Mouse (Mus musculus): Measurements from ENCODE around the gene Eml4. TPM values are rescaled to one million over a fixed set of nuclear protein-coding genes. Genes with fewer than 3 reads are reported as not detected.

The Eml4 gene
- total and polyA plus RNA-seq, 2 experiments from 2014 or later: 20.1 to 56.1 TPM

DNA sequence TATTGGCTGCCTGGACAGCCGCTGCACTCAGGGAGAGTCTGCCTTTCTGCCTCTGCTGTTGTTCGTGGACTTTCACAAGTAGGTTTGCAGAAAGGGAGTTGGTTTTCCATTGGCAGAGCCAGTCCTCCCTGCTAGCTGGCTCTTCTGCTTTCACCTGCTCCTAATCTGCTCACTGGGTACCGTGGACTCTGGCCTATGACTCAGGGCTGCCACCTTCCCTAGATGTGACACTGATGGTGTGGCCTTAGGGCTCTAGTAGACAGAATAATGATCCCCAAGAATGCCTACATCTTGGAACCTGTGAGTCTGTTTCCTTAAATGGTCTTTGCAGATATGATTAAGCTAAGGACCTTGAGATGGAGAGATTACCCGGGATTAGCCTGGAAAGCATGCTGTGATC lies 42.3 kb upstream of the Eml4 start:
- ATAC-seq (ENCODE audit: low FRiP score) (no peak), DNase-seq (ENCODE audit: low spot score) (no peak)
- Histone ChIP-seq H3K4me2 (ENCODE audit: low read depth, low read length, poor library complexity, severe bottlenecking) (no peak overlapping the region), H3K27ac (ENCODE audit: low read depth, low read length) (no peak overlapping the region), H3K4me1 (ENCODE audit: insufficient read depth, low read length) (peaks cover 6% of the 10 kb centered on the region; the same call in 1 of the 2 replicates), H3K4me3 (ENCODE audit: low read depth, low read length) (no peak overlapping the region), H3K36me3 (ENCODE audit: insufficient read depth, low read length) (no peaks in the 10 kb centered on the region), H3K27me3 (ENCODE audit: insufficient read depth, low read length) (no peaks in the 10 kb centered on the region), H3K9me3 (ENCODE audit: low read length) (no peaks in the 10 kb centered on the region), H3K9ac (replicated peaks; ENCODE audit: low read length, poor library complexity, severe bottlenecking) (no peak overlapping the region)
- 58% methylated on average over 4 of the region's 4 CpGs for WGBS
- TF ChIP-seq CTCF (IDR thresholded peaks at IDR 0.05): no peak

DNA sequence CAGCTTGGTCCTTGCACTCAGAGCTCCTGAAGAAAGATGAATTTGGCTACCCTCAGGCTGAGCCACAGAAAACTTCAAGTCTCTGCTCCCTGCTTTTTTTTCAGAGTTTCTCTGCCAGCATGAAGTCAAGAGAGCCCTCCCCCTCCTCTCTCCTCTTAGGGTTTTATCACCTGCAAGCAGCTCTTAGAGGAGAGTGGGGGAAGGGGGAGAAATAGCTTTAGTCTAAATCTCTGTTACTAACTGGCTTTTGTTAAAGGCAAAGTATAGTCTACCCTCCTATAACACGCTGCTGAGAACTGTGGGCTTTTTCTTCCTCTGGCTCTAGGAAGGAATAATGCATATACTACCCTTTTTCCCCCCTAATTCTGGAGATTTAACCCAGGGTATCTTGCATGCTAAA lies 41.5 kb upstream of the Eml4 start:
- WGBS: 6% methylated on average over 1 of the region's 1 CpGs
- no peak overlapping the region for H3K4me2 ChIP-seq (ENCODE audit: low read depth, low read length, poor library complexity, severe bottlenecking)
- no peaks in the 10 kb centered on the region for H3K36me3 ChIP-seq (ENCODE audit: insufficient read depth, low read length)
- no peak overlapping the region for H3K4me3 ChIP-seq (ENCODE audit: low read depth, low read length)
- H3K4me1 ChIP-seq (ENCODE audit: insufficient read depth, low read length): peaks cover 6% of the 10 kb centered on the region; the same call in 1 of the 2 replicates
- H3K27me3 ChIP-seq (ENCODE audit: insufficient read depth, low read length): no peaks in the 10 kb centered on the region
- H3K27ac ChIP-seq (ENCODE audit: low read depth, low read length): no peak overlapping the region
- ATAC-seq (ENCODE audit: low FRiP score) (no peak), DNase-seq (ENCODE audit: low spot score) (no peak)
- TF ChIP-seq CTCF (IDR thresholded peaks at IDR 0.05): no peak
- no peaks in the 10 kb centered on the region for H3K9me3 ChIP-seq (ENCODE audit: low read length)
- H3K9ac ChIP-seq (replicated peaks; ENCODE audit: low read length, poor library complexity, severe bottlenecking): no peak overlapping the region

DNA sequence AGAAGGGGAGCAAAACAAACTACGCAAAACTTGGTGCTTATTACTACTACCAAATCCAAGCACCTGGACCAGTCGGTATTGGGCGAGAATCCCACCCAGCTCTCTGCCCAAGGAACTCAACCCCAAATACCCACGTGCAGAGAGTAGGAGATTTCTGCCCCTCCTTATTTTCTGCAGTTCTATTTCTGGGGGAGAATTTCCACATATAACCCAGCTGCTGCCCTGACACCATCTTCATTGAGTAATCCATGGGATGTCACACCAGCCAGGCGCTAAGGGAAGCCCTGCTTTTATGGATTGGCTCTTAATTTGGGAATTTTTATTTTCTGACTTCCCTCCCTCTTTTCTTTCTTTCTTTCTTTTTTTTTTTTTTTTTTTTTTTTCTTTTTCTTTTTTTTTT lies 38.9 kb upstream of the Eml4 start:
- Histone ChIP-seq H3K27me3 (ENCODE audit: insufficient read depth, low read length) (no peaks in the 10 kb centered on the region), H3K9ac (replicated peaks; ENCODE audit: low read length, poor library complexity, severe bottlenecking) (no peak overlapping the region), H3K9me3 (ENCODE audit: low read length) (no peaks in the 10 kb centered on the region), H3K27ac (ENCODE audit: low read depth, low read length) (no peak overlapping the region), H3K4me1 (ENCODE audit: insufficient read depth, low read length) (peaks cover 6% of the 10 kb centered on the region; the same call in 1 of the 2 replicates), H3K4me2 (ENCODE audit: low read depth, low read length, poor library complexity, severe bottlenecking) (no peak overlapping the region), H3K36me3 (ENCODE audit: insufficient read depth, low read length) (no peaks in the 10 kb centered on the region), H3K4me3 (ENCODE audit: low read depth, low read length) (no peak overlapping the region)
- no peak for DNase-seq (ENCODE audit: low spot score)
- no peak for ATAC-seq (ENCODE audit: low FRiP score)
- 69% methylated on average over 5 of the region's 5 CpGs for whole genome bisulfite sequencing
- TF ChIP-seq CTCF (IDR thresholded peaks at IDR 0.05): no peak

DNA sequence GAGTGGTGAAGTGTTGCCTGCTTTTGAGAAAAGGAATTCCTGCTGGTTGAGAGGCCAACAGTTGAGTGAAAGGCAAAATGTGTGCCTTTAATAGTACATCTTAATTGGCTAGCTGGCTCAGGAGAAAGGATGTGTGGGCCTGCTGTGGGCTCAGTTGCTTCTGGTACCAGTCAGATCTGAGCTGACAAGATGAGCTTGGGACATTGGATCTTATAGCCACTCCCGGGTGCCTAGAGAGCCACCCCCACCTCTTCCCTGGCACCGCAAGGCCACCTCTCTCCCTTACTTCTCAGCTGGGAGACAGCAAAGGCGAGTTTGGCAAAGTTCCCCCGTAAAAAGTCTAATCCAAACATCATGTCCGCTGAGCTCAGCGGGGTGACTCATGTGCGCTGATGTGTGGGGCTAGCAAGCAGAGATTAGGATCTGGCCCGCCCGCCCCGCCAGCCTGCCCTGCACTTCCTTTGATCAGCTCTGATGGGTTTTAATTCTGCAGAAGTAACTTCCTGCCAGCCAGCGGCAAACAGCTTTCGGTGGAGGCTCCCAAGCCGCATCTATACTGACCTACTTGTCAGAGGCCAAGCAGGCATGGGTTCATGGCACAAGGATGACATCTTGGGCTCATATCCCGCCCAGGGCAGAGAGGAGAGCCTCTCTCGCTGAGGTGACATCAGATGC lies 38.4 kb upstream of the Eml4 start:
- Histone ChIP-seq H3K4me3 (ENCODE audit: low read depth, low read length) (no peak overlapping the region), H3K36me3 (ENCODE audit: insufficient read depth, low read length) (no peaks in the 10 kb centered on the region), H3K4me2 (ENCODE audit: low read depth, low read length, poor library complexity, severe bottlenecking) (no peak overlapping the region), H3K9ac (replicated peaks; ENCODE audit: low read length, poor library complexity, severe bottlenecking) (no peak overlapping the region), H3K4me1 (ENCODE audit: insufficient read depth, low read length) (peaks cover 6% of the 10 kb centered on the region; the same call in 1 of the 2 replicates), H3K27me3 (ENCODE audit: insufficient read depth, low read length) (no peaks in the 10 kb centered on the region), H3K27ac (ENCODE audit: low read depth, low read length) (no peak overlapping the region), H3K9me3 (ENCODE audit: low read length) (no peaks in the 10 kb centered on the region)
- 7% methylated on average over 15 of the region's 15 CpGs for WGBS
- ATAC-seq (ENCODE audit: low FRiP score) (no peak), DNase-seq (ENCODE audit: low spot score) (peak; percentile 35)
- no peak for TF ChIP-seq CTCF (IDR thresholded peaks at IDR 0.05)

DNA sequence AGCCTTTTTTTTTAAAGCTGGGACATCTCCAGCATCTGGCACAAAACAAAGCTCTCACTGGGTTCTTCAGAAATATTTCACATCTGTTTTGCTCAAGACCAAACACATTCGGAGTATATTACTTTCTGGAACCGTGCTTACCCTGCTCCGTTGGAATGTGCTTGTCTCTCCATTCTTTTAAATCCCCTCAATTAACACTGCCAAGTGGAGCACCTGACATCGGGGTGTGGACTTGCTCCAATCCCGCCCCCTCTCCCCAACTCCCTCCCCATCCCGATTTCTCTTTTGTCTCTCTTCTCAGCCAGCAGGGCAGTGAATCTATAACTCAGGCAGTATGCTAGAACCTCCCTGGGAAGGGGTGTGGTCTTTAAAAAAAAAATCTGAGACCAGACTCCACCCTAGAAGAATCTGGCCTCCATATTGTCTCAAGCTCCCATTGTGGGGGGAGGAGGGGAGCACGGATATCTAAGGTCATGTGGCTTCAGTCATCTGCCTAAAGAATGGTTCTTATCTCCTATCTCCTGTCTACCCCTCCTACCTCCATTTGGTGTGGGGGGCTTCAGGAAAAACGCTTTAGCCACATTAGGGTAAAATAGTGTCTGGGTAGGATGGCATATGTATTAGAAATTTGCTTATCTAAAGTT lies 37.6 kb upstream of the Eml4 start:
- DNase-seq (ENCODE audit: low spot score) (no peak), ATAC-seq (ENCODE audit: low FRiP score) (no peak)
- peaks cover 6% of the 10 kb centered on the region; the same call in 1 of the 2 replicates for H3K4me1 ChIP-seq (ENCODE audit: insufficient read depth, low read length)

DNA sequence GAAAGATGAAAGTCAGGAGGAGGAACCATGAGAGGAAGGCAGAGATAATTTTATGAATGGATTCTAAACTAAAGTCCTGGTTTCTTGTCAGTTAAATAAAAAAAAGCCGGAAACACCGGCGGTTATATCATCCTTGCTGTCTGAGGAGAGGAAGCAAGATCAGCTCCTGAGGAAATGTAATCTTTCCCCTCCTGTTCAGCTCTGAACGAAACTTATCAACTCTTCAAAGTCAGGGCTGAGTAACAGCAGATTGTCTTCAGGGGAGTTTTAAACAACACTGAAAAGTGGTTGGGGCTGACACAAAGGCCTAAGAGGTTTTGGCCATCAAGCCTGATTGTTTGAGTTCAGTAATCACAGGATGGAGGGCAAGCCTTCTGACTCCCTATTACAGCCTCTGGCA lies 35.3 kb upstream of the Eml4 start:
- no peak for ATAC-seq (ENCODE audit: low FRiP score)
- H3K4me2 ChIP-seq (ENCODE audit: low read depth, low read length, poor library complexity, severe bottlenecking): no peak overlapping the region
- H3K9ac ChIP-seq (replicated peaks; ENCODE audit: low read length, poor library complexity, severe bottlenecking): no peak overlapping the region
- H3K27ac ChIP-seq (ENCODE audit: low read depth, low read length): no peak overlapping the region
- no peak overlapping the region for H3K4me3 ChIP-seq (ENCODE audit: low read depth, low read length)
- 53% methylated on average over 4 of the region's 4 CpGs for WGBS
- no peak for TF ChIP-seq CTCF (IDR thresholded peaks at IDR 0.05)
- no peaks in the 10 kb centered on the region for H3K36me3 ChIP-seq (ENCODE audit: insufficient read depth, low read length)
- H3K27me3 ChIP-seq (ENCODE audit: insufficient read depth, low read length): no peaks in the 10 kb centered on the region
- no peak for DNase-seq (ENCODE audit: low spot score)
- H3K9me3 ChIP-seq (ENCODE audit: low read length): no peaks in the 10 kb centered on the region
- no peaks in the 10 kb centered on the region for H3K4me1 ChIP-seq (ENCODE audit: insufficient read depth, low read length)

More for the DNA sequence above, 37.6 kb upstream of the Eml4 start:
- Histone ChIP-seq H3K27ac (ENCODE audit: low read depth, low read length) (no peak overlapping the region), H3K4me2 (ENCODE audit: low read depth, low read length, poor library complexity, severe bottlenecking) (no peak overlapping the region), H3K4me3 (ENCODE audit: low read depth, low read length) (no peak overlapping the region), H3K9ac (replicated peaks; ENCODE audit: low read length, poor library complexity, severe bottlenecking) (no peak overlapping the region), H3K36me3 (ENCODE audit: insufficient read depth, low read length) (no peaks in the 10 kb centered on the region), H3K27me3 (ENCODE audit: insufficient read depth, low read length) (no peaks in the 10 kb centered on the region), H3K9me3 (ENCODE audit: low read length) (no peaks in the 10 kb centered on the region)
- 42% methylated on average over 8 of the region's 8 CpGs for WGBS
- TF ChIP-seq CTCF (IDR thresholded peaks at IDR 0.05): no peak
